Mouse (Mus musculus) liver, postnatal 0 days (tissue): Measurements from ENCODE around the gene Olfr462.

ENCODE experiments used
- CTCF ChIP-seq: sonication (generic); IDR thresholded peaks from 2 replicates; pipeline ENCODE4 v1.5.1; 2016; ENCODE audit warnings: antibody characterized with exemption, low read depth
- EP300 ChIP-seq: IDR thresholded peaks from 2 replicates; pipeline ENCODE4 v1.6.1; 2016; ENCODE audit warnings: antibody characterized with exemption, low read depth, mild to moderate bottlenecking

- TF ChIP-seq CTCF (no peak), EP300 (no peak)
Measured at GRCm38 (mm10) chr11:87853597-87853954, 38.5 kb downstream of the Olfr462 start.
